13 mouse cellular contexts compared by ENCODE assay signal in genomic region chr15:82186131-82186530, GRCm38 (mm10). TPM values are rescaled to one million over a fixed set of nuclear protein-coding genes. Genes with fewer than 3 reads are reported as not detected.
DNase-seq lines count a peak whose midpoint lies in the region; ATAC-seq and TF ChIP-seq lines count a peak whose summit lies in the region.
"Had no signal": no experiment of that assay in that cellular context is flagged by ENCODE, and none has a peak within 500 bp of the region (broad histone marks: within the 10 kb centered on the region; RNA-seq: fewer than 3 reads in every experiment).

No protein-coding gene starts in this region.

- H3K9me3 ChIP-seq in heart, embryonic 16.5 days (replicated peaks; ENCODE audit: control insufficient read depth, low read length) = peaks cover 9% of the 10 kb centered on the region
- peaks cover 4% of the 10 kb centered on the region for H3K9me3 ChIP-seq in liver, embryonic 16.5 days (replicated peaks; ENCODE audit: control insufficient read depth, low read length)
- peaks cover 8% of the 10 kb centered on the region; the same call in 1 of the 2 replicates for H3K9me3 ChIP-seq in forebrain, embryonic 11.5 days (ENCODE audit: control insufficient read depth, low read length)
- H3K9me3 ChIP-seq: hindbrain, embryonic 15.5 days had no signal

- peak overlapping the region; percentile 22; the same call in 1 of the 2 replicates for H3K4me2 ChIP-seq in heart, embryonic 16.5 days (ENCODE audit: low read depth, low read length)
- H3K4me2 ChIP-seq in liver, embryonic 16.5 days (ENCODE audit: low read depth, low read length) = peak overlapping the region; percentile 70
- H3K4me2 ChIP-seq in forebrain, embryonic 11.5 days (ENCODE audit: low read depth, low read length, severe bottlenecking) = no peak overlapping the region
- H3K4me2 ChIP-seq: hindbrain, embryonic 15.5 days had no signal

- 28% methylated on average over 14 of the region's 14 CpGs for WGBS in heart, embryonic 16.5 days
- 26% methylated on average over 14 of the region's 14 CpGs for WGBS in liver, embryonic 16.5 days (ENCODE audit: insufficient replicate concordance)
- 89% methylated on average over 14 of the region's 14 CpGs for WGBS in forebrain, embryonic 11.5 days

- H3K4me3 ChIP-seq in layer of hippocampus, adult 2 months = no peak overlapping the region
- H3K4me3 ChIP-seq in heart, embryonic 16.5 days (ENCODE audit: low read length) = no peak overlapping the region
- peak overlapping the region; percentile 7; the same call in 1 of the 2 replicates for H3K4me3 ChIP-seq in liver, embryonic 16.5 days (ENCODE audit: low read depth, low read length)
- no peak overlapping the region for H3K4me3 ChIP-seq in forebrain, embryonic 11.5 days (ENCODE audit: low read depth, low read length)
- H3K4me3 ChIP-seq: gastrocnemius, adult 2 months; hindbrain, embryonic 15.5 days had no signal

- DNase-seq in layer of hippocampus, adult 2 months (ENCODE audit: low spot score in 2 of 2) = no peak
- no peak for DNase-seq in layer of hippocampus, postnatal 14 days (ENCODE audit: low spot score in 2 of 2)
- DNase-seq in c-Kit-negative CD71-positive TER-119-positive erythroid progenitor cells, embryonic 14.5 days (ENCODE audit: low read depth, low spot score) = peak; percentile 50
- no peak for DNase-seq in layer of hippocampus, adult 11-12 months (ENCODE audit: low spot score)
- no peak for DNase-seq in forebrain, embryonic 11.5 days (ENCODE audit: low spot score)
- no peak for DNase-seq in cerebellum, adult 11 months
- DNase-seq: cerebellum, adult 9-10 months; gastrocnemius, adult 2 months; lung, postnatal 14 days had no signal

- no peak overlapping the region for H3K9ac ChIP-seq in heart, embryonic 16.5 days (ENCODE audit: low read length)
- H3K9ac ChIP-seq in liver, embryonic 16.5 days (ENCODE audit: low read depth, low read length) = peak overlapping the region; percentile 52
- no peak overlapping the region for H3K9ac ChIP-seq in forebrain, embryonic 11.5 days (ENCODE audit: low read length)
- H3K9ac ChIP-seq: hindbrain, embryonic 15.5 days had no signal

- peak overlapping the region; percentile 57 for H3K27ac ChIP-seq in layer of hippocampus, adult 2 months
- H3K27ac ChIP-seq in heart, embryonic 16.5 days (ENCODE audit: low read length) = peak overlapping the region; percentile 78
- peak overlapping the region; percentile 89 for H3K27ac ChIP-seq in liver, embryonic 16.5 days (ENCODE audit: low read length)
- no peak overlapping the region for H3K27ac ChIP-seq in forebrain, embryonic 11.5 days (ENCODE audit: low read depth, low read length)
- H3K27ac ChIP-seq: gastrocnemius, adult 2 months; hindbrain, embryonic 15.5 days had no signal

- H3K36me3 ChIP-seq in heart, embryonic 16.5 days (ENCODE audit: control insufficient read depth, insufficient read depth) = peaks cover 39% of the 10 kb centered on the region
- peaks cover 39% of the 10 kb centered on the region for H3K36me3 ChIP-seq in liver, embryonic 16.5 days (ENCODE audit: control insufficient read depth, insufficient read depth)
- peaks cover 54% of the 10 kb centered on the region for H3K36me3 ChIP-seq in forebrain, embryonic 11.5 days (ENCODE audit: control insufficient read depth, insufficient read depth, low read length)

- TF ChIP-seq CTCF in layer of hippocampus, adult 2 months (conservative IDR thresholded peaks at IDR 0.05) = no peak

- H3K27me3 ChIP-seq in heart, embryonic 16.5 days (ENCODE audit: control insufficient read depth, insufficient read depth, low read length) = no peaks in the 10 kb centered on the region
- H3K27me3 ChIP-seq in liver, embryonic 16.5 days (ENCODE audit: control insufficient read depth, insufficient read depth, low read depth, low read length) = no peaks in the 10 kb centered on the region
- no peaks in the 10 kb centered on the region for H3K27me3 ChIP-seq in forebrain, embryonic 11.5 days (ENCODE audit: control insufficient read depth, insufficient read depth, low read length)
- H3K27me3 ChIP-seq: hindbrain, embryonic 15.5 days had no signal

- ATAC-seq in heart, embryonic 16.5 days (replicated peaks; ENCODE audit: extremely low read depth, insufficient read depth, low FRiP score) = peak; percentile 78
- ATAC-seq in liver, embryonic 16.5 days (ENCODE audit: low read depth) = peak; percentile 69
- no peak for ATAC-seq in forebrain, embryonic 11.5 days (replicated peaks; ENCODE audit: low FRiP score)

- H3K4me1 ChIP-seq in heart, embryonic 16.5 days (ENCODE audit: control insufficient read depth, insufficient read depth, low read length) = peaks cover 34% of the 10 kb centered on the region
- H3K4me1 ChIP-seq in liver, embryonic 16.5 days (ENCODE audit: control insufficient read depth, low read depth, low read length) = peaks cover 62% of the 10 kb centered on the region
- H3K4me1 ChIP-seq in forebrain, embryonic 11.5 days (replicated peaks; ENCODE audit: control insufficient read depth, insufficient read depth, low read length) = no peaks in the 10 kb centered on the region

RNA-seq across cellular contexts. Expression of gene Shisa8, which starts 26.5 kb away (rescaled TPM):
- 1 to 10 TPM in 1 of 2 experiments, under 1 TPM in 1; 0.95 to 1.2 TPM for total RNA-seq in layer of hippocampus, adult 2 months (2021)
- total RNA-seq in layer of hippocampus, postnatal 14 days (2021) = 1 to 10 TPM; 2.5 to 3.1 TPM
- 0.15 and 0.32 TPM in 2 replicates for polyA plus RNA-seq in heart, embryonic 16.5 days (2015; fragmentation: Nextera tagmentation; extraction: Ambion mirVana)
- 0.11 TPM in 2 replicates for polyA plus RNA-seq in liver, embryonic 16.5 days (2015; fragmentation: Nextera tagmentation; extraction: Ambion mirVana)
- polyA plus RNA-seq in forebrain, embryonic 11.5 days (2014; fragmentation: Nextera tagmentation; extraction: Ambion mirVana) = 0.87 and 1.2 TPM in 2 replicates
- total RNA-seq: gastrocnemius, adult 2 months had no signal
- polyA plus RNA-seq: CD4-positive, CD25-positive, alpha-beta regulatory T cell, adult 4 months had no signal

RNA-seq across cellular contexts. Expression of gene Tnfrsf13c, which starts 38.0 kb away (rescaled TPM):
- under 1 TPM; 0.54 to 0.79 TPM for total RNA-seq in layer of hippocampus, adult 2 months (2021)
- total RNA-seq in layer of hippocampus, postnatal 14 days (2021) = under 1 TPM; 0.36 to 0.41 TPM
- polyA plus RNA-seq in heart, embryonic 16.5 days (2015; fragmentation: Nextera tagmentation; extraction: Ambion mirVana) = 0.18 TPM in 1 of 2 replicates, not detected in the other
- 0.40 and 0.93 TPM in 2 replicates for polyA plus RNA-seq in liver, embryonic 16.5 days (2015; fragmentation: Nextera tagmentation; extraction: Ambion mirVana)
- polyA plus RNA-seq in forebrain, embryonic 11.5 days (2014; fragmentation: Nextera tagmentation; extraction: Ambion mirVana) = 0.35 and 0.64 TPM in 2 replicates
- total RNA-seq: gastrocnemius, adult 2 months had no signal

RNA-seq across cellular contexts. Expression of gene Srebf2, which starts 39.1 kb away (rescaled TPM):
- total RNA-seq in layer of hippocampus, adult 2 months (2021) = 100 to 1,000 TPM; 162 to 165 TPM
- total RNA-seq in layer of hippocampus, postnatal 14 days (2021) = 100 to 1,000 TPM; 187 to 189 TPM
- polyA plus RNA-seq in heart, embryonic 16.5 days (2015; fragmentation: Nextera tagmentation; extraction: Ambion mirVana) = 91.6 and 92.0 TPM in 2 replicates
- 51.9 and 53.2 TPM in 2 replicates for polyA plus RNA-seq in liver, embryonic 16.5 days (2015; fragmentation: Nextera tagmentation; extraction: Ambion mirVana)
- 209 and 216 TPM in 2 replicates for polyA plus RNA-seq in forebrain, embryonic 11.5 days (2014; fragmentation: Nextera tagmentation; extraction: Ambion mirVana)

RNA-seq across cellular contexts. Expression of gene Ccdc134, which starts 58.4 kb away (rescaled TPM):
- total RNA-seq in layer of hippocampus, adult 2 months (2021) = 10 to 100 TPM; 10.2 to 15.4 TPM
- 10 to 100 TPM; 12.7 to 16.2 TPM for total RNA-seq in layer of hippocampus, postnatal 14 days (2021)
- polyA plus RNA-seq in heart, embryonic 16.5 days (2015; fragmentation: Nextera tagmentation; extraction: Ambion mirVana) = 9.9 and 11.7 TPM in 2 replicates
- polyA plus RNA-seq in liver, embryonic 16.5 days (2015; fragmentation: Nextera tagmentation; extraction: Ambion mirVana) = 5.3 and 5.5 TPM in 2 replicates
- 23.6 and 25.5 TPM in 2 replicates for polyA plus RNA-seq in forebrain, embryonic 11.5 days (2014; fragmentation: Nextera tagmentation; extraction: Ambion mirVana)

RNA-seq across cellular contexts. Expression of gene Cenpm, which starts 58.4 kb away (rescaled TPM):
- 1 to 10 TPM; 2.5 TPM for total RNA-seq in layer of hippocampus, adult 2 months (2021)
- 1 to 10 TPM; 5.1 to 5.3 TPM for total RNA-seq in layer of hippocampus, postnatal 14 days (2021)
- 50.8 and 57.2 TPM in 2 replicates for polyA plus RNA-seq in heart, embryonic 16.5 days (2015; fragmentation: Nextera tagmentation; extraction: Ambion mirVana)
- 27.1 and 31.0 TPM in 2 replicates for polyA plus RNA-seq in liver, embryonic 16.5 days (2015; fragmentation: Nextera tagmentation; extraction: Ambion mirVana)
- polyA plus RNA-seq in forebrain, embryonic 11.5 days (2014; fragmentation: Nextera tagmentation; extraction: Ambion mirVana) = 91.6 and 100 TPM in 2 replicates
- total RNA-seq: gastrocnemius, adult 2 months had no signal
